Mouse (Mus musculus) adrenal gland, postnatal 36 days (tissue): ENCODE measurements at regions not wholly inside any gene's neighbourhood (a gene's known extent, or its start where the extent isn't known, plus 50 kb on each side); places are given as distances from the start of the nearest gene placed in this dataset.

ENCODE experiments used
- DNase-seq, 2 experiments: peaks; one replicate each; pipeline ENCODE4 v3.0.0; 2021; ENCODE audit warnings: mixed read lengths in 1 of 2

GRCm38 (mm10) chr13:99097606-99098545 lies 86.7 kb upstream of the Zfp366 start:
- DNase-seq = no peak

GRCm38 (mm10) chr13:99096837-99097236 lies 87.8 kb upstream of the Zfp366 start:
- DNase-seq = no peak

- DNase-seq = no peak
Observed at GRCm38 (mm10) chr13:99095006-99095405, 89.6 kb upstream of the Zfp366 start.

GRCm38 (mm10) chr13:99094221-99094620 lies 90.4 kb upstream of the Zfp366 start:
- DNase-seq = no peak

- peak; percentile 85 to 91 for DNase-seq
Observed at GRCm38 (mm10) chr13:99093269-99093668, 91.4 kb upstream of the Zfp366 start.

GRCm38 (mm10) chr13:99092279-99092930 lies 92.2 kb upstream of the Zfp366 start:
- peak in 1 of 2 experiments; percentile 55 for DNase-seq

GRCm38 (mm10) chr13:99091562-99092278 lies 92.9 kb upstream of the Zfp366 start:
- DNase-seq = no peak

- DNase-seq = no peak
Observed at GRCm38 (mm10) chr13:99090361-99090760, 94.3 kb upstream of the Zfp366 start.

- no peak for DNase-seq
Observed at GRCm38 (mm10) chr13:99088285-99088684, 96.3 kb upstream of the Zfp366 start.

GRCm38 (mm10) chr13:99079331-99079761 lies 95.0 kb upstream of the 1700024P04Rik start:
- DNase-seq = no peak

GRCm38 (mm10) chr13:99078643-99079042 lies 94.3 kb upstream of the 1700024P04Rik start:
- no peak for DNase-seq

GRCm38 (mm10) chr13:99077039-99077749 lies 92.8 kb upstream of the 1700024P04Rik start:
- no peak for DNase-seq

GRCm38 (mm10) chr13:99075467-99075866 lies 91.1 kb upstream of the 1700024P04Rik start:
- no peak for DNase-seq

- DNase-seq = no peak
Observed at GRCm38 (mm10) chr13:99071821-99072414, 87.6 kb upstream of the 1700024P04Rik start.

- DNase-seq = no peak
Observed at GRCm38 (mm10) chr13:99071413-99071812, 87.0 kb upstream of the 1700024P04Rik start.

GRCm38 (mm10) chr13:99069767-99070166 lies 85.4 kb upstream of the 1700024P04Rik start:
- no peak for DNase-seq

GRCm38 (mm10) chr13:99067504-99067903 lies 83.1 kb upstream of the 1700024P04Rik start:
- DNase-seq = no peak

- DNase-seq = no peak
Observed at GRCm38 (mm10) chr13:99063431-99063830, 79.1 kb upstream of the 1700024P04Rik start.

- peak; percentile 25 to 26 for DNase-seq
Observed at GRCm38 (mm10) chr13:99062936-99063335, 78.6 kb upstream of the 1700024P04Rik start.

- DNase-seq = peak; percentile 37 to 38
Observed at GRCm38 (mm10) chr13:99058131-99058970, 74.0 kb upstream of the 1700024P04Rik start.
